Mouse (Mus musculus): Measurements from ENCODE around the gene Adgrf3. TPM values are rescaled to one million over a fixed set of nuclear protein-coding genes. Genes with fewer than 3 reads are reported as not detected.

Adgrf3 gene
- total and polyA plus RNA-seq, 3 experiments = 0.03 to 1.3 (median 0.11) TPM

DNA sequence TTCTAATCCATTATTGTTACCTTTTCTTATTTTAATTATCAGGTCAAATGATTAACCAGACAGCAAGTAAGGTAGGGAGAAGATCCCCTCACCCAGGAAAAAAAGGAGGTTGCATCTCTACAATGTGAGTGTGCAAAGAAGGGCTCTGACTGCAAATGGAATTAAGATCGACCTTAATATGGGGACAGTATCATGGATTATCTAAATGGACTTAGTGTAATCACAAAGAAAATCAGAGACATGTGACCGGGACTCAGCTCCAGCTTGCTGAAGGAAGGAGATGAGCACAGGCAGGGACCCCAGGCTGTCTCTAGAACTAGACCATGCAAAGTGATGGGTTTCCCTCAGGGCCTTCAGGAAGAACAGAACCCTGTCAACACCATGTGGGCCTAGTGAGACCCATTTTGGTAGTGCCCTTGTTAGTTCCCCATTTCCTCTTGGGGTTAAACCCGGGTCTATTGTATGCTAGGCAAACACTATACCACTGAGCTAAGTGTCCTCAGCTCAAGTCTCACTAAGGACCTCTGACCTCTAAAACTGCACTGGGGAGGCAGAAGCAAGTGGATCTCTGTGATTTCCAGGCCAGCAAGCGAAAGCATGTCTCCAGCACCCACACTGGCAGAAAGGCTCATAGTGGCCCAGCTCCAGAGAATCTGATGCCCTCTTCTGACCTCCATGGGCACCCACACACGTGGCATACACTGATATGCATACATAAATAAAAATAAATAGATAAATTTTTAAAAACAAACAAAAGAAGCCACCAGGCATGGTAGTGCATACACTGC is 57.2 kb downstream of the Adgrf3 start:
- no peak for DNase-seq (ENCODE audit: low spot score)
- ATAC-seq (ENCODE audit: extremely low read depth, insufficient number of reproducible peaks, low FRiP score, poor library complexity, severe bottlenecking) = no peak
- Histone ChIP-seq H3K9me3 (replicated peaks) (no peaks in the 10 kb centered on the region), H3K36me3 (replicated peaks) (peaks cover 68% of the 10 kb centered on the region), H3K4me1 (ENCODE audit: insufficient read depth, low read depth, low read length) (peaks cover 10% of the 10 kb centered on the region), H3K4me3 (ENCODE audit: low read depth, low read length) (no peak overlapping the region), H3K27me3 (ENCODE audit: insufficient read depth, low read length) (no peaks in the 10 kb centered on the region)
- no peak for TF ChIP-seq GATA2 (IDR thresholded peaks at IDR 0.05; ENCODE audit: borderline replicate concordance, low read depth, low read length)
- TF ChIP-seq CTCF (IDR thresholded peaks at IDR 0.05; ENCODE audit: low read depth, low read length) = no peak
- TF ChIP-seq GATA1 (IDR thresholded peaks at IDR 0.05; ENCODE audit: borderline replicate concordance, low read length) = no peak
- no peak for TF ChIP-seq POLR2AphosphoS5 (IDR thresholded peaks at IDR 0.05; ENCODE audit: insufficient replicate concordance, low read depth, low read length)
- no peak for TF ChIP-seq TAL1 (conservative IDR thresholded peaks at IDR 0.05; ENCODE audit: low read depth, low read length)

DNA sequence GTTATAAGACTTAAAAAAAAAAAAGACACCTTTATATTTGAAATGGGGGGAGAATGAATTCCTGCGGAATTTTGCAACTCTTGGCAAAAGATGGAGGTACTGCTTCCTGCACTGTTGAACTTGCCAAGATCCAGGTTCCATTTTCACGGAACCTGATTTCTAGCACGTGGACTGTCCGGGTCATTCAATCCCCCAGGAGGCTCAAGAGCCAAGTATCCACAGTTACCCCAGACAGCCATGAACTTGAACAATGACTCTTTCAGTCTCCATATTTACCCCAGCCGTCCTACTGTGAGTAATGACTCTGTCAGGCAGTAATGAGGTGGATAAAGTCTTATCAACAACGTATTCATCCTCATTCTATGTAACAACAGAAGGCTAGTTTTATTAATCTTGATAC is 59.0 kb downstream of the Adgrf3 start:
- Histone ChIP-seq H3K27me3 (ENCODE audit: insufficient read depth, low read length) (no peaks in the 10 kb centered on the region), H3K36me3 (replicated peaks) (peaks cover 86% of the 10 kb centered on the region), H3K4me3 (ENCODE audit: low read depth, low read length) (no peak overlapping the region), H3K4me1 (ENCODE audit: insufficient read depth, low read depth, low read length) (peaks cover 8% of the 10 kb centered on the region), H3K9me3 (replicated peaks) (no peaks in the 10 kb centered on the region)
- no peak for DNase-seq (ENCODE audit: low spot score)
- TF ChIP-seq GATA1 (IDR thresholded peaks at IDR 0.05; ENCODE audit: borderline replicate concordance, low read length) = no peak
- TF ChIP-seq TAL1 (conservative IDR thresholded peaks at IDR 0.05; ENCODE audit: low read depth, low read length) = no peak
- TF ChIP-seq POLR2AphosphoS5 (IDR thresholded peaks at IDR 0.05; ENCODE audit: insufficient replicate concordance, low read depth, low read length) = no peak
- no peak for ATAC-seq (ENCODE audit: extremely low read depth, insufficient number of reproducible peaks, low FRiP score, poor library complexity, severe bottlenecking)

Other genes starting within 250 kb of the Adgrf3 start
- not detected in 2 replicates for gene Il6, start 192.6 kb downstream of the Adgrf3 start, total RNA-seq (2014; fragmentation: Nextera tagmentation)
- gene Il6, start 192.6 kb downstream of the Adgrf3 start, total RNA-seq (2017) = 0.16 TPM in 1 of 2 replicates, not detected in the other
- not detected in 2 replicates for gene Il6, start 192.6 kb downstream of the Adgrf3 start, polyA plus RNA-seq (2012)
- gene Tyms, start 132.1 kb downstream of the Adgrf3 start, total RNA-seq (2014; fragmentation: Nextera tagmentation) = 98.4 and 101 TPM in 2 replicates
- gene Tyms, start 132.1 kb downstream of the Adgrf3 start, total RNA-seq (2017) = 178 and 204 TPM in 2 replicates
- 23.0 and 31.9 TPM in 2 replicates for gene Tyms, start 132.1 kb downstream of the Adgrf3 start, polyA plus RNA-seq (2012)
- gene Garem2, start 100.6 kb downstream of the Adgrf3 start, total RNA-seq (2014; fragmentation: Nextera tagmentation) = not detected in 2 replicates
- under 0.01 and 0.06 TPM in 2 replicates for gene Garem2, start 100.6 kb downstream of the Adgrf3 start, total RNA-seq (2017)
- not detected in 2 replicates for gene Garem2, start 100.6 kb downstream of the Adgrf3 start, polyA plus RNA-seq (2012)
- gene 3110082J24Rik, start 99.6 kb downstream of the Adgrf3 start, total RNA-seq (2014; fragmentation: Nextera tagmentation) = not detected in 2 replicates
- gene 3110082J24Rik, start 99.6 kb downstream of the Adgrf3 start, total RNA-seq (2017) = not detected in 2 replicates
- not detected in 2 replicates for gene 3110082J24Rik, start 99.6 kb downstream of the Adgrf3 start, polyA plus RNA-seq (2012)
- 121 and 133 TPM in 2 replicates for gene Hadha, start 50.6 kb downstream of the Adgrf3 start, total RNA-seq (2014; fragmentation: Nextera tagmentation)
- gene Hadha, start 50.6 kb downstream of the Adgrf3 start, total RNA-seq (2017) = 162 and 168 TPM in 2 replicates
- 18.4 and 29.8 TPM in 2 replicates for gene Hadha, start 50.6 kb downstream of the Adgrf3 start, polyA plus RNA-seq (2012)
- gene Hadhb, start 50.5 kb downstream of the Adgrf3 start, total RNA-seq (2014; fragmentation: Nextera tagmentation) = 61.4 and 74.9 TPM in 2 replicates
- gene Hadhb, start 50.5 kb downstream of the Adgrf3 start, total RNA-seq (2017) = 108 and 112 TPM in 2 replicates
- gene Hadhb, start 50.5 kb downstream of the Adgrf3 start, polyA plus RNA-seq (2012) = 16.3 and 51.3 TPM in 2 replicates
- gene Selenoi, start 26.9 kb upstream of the Adgrf3 start, total RNA-seq (2014; fragmentation: Nextera tagmentation) = 49.7 and 54.0 TPM in 2 replicates
- gene Selenoi, start 26.9 kb upstream of the Adgrf3 start, total RNA-seq (2017) = 41.7 and 55.2 TPM in 2 replicates
- gene Selenoi, start 26.9 kb upstream of the Adgrf3 start, polyA plus RNA-seq (2012) = 0.95 and 1.6 TPM in 2 replicates
- gene Drc1, start 75.7 kb upstream of the Adgrf3 start, total RNA-seq (2014; fragmentation: Nextera tagmentation) = not detected in 2 replicates
- gene Drc1, start 75.7 kb upstream of the Adgrf3 start, total RNA-seq (2017) = not detected in 2 replicates
- gene Drc1, start 75.7 kb upstream of the Adgrf3 start, polyA plus RNA-seq (2012) = not detected in 2 replicates

Data from G1E (cell line).